Mouse (Mus musculus): ENCODE measurements around the gene Apoc1.

GRCm38 (mm10) chr7:19696336-19696873 lies 3.9 kb upstream of the Apoc1 start:
- TF ChIP-seq TAL1 (IDR thresholded peaks at IDR 0.05; ENCODE audit: low read length) (no peak), BHLHE40 (IDR thresholded peaks at IDR 0.05; ENCODE audit: borderline replicate concordance, low read depth, low read length) (no peak), CTCF (IDR thresholded peaks at IDR 0.05 in 2 of 3, conservative IDR thresholded peaks at IDR 0.05 in 1 of 3; ENCODE audit: control insufficient read depth in 1 of 3, insufficient read depth in 1 of 3, low read depth in 2 of 3, low read length in 3 of 3, poor library complexity in 1 of 3, severe bottlenecking in 1 of 3) (no peak), GATA1 (IDR thresholded peaks at IDR 0.05; ENCODE audit: low read depth, low read length) (no peak), POLR2A (IDR thresholded peaks at IDR 0.05; ENCODE audit: control insufficient read depth in 1 of 2, insufficient read depth in 1 of 2, low read depth in 1 of 2, low read length in 2 of 2, poor library complexity in 1 of 2) (no peak), ZNF384 (IDR thresholded peaks at IDR 0.05; ENCODE audit: low read depth, low read length) (no peak), MAZ (IDR thresholded peaks at IDR 0.05; ENCODE audit: low read depth, low read length) (no peak), EP300 (IDR thresholded peaks at IDR 0.05; ENCODE audit: low read depth in 1 of 2, low read length in 2 of 2) (no peak), ELF1 (IDR thresholded peaks at IDR 0.05; ENCODE audit: low read depth, low read length) (no peak), MAX (IDR thresholded peaks at IDR 0.05; ENCODE audit: low read length) (no peak)
